Mouse (Mus musculus): Measurements from ENCODE around the gene Serpinb11. TPM values are rescaled to one million over a fixed set of nuclear protein-coding genes. Genes with fewer than 3 reads are reported as not detected.

Serpinb11 gene
- not detected in 2 replicates for polyA plus RNA-seq (2016; fragmentation: Nextera tagmentation; extraction: Ambion mirVana)

DNA sequence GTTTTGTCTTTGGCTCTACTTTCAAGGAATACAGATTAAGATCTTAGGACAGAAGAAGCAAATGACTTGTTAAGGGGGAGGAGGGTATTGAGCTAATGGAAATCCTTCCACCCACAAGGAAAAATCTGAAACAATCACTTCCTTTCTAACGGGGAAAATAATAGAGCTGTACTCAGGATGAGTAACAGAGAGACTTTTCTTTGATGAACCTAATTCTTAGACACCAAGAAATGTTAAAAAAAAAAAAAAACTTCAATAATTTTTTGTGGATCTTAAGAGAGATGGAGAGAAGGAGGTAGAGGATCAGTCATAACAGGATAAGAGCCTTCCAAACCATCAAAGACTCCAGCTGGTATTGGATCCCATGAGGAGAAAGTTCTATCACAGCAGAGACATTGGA, at the start of gene Serpinb11:
Gene Serpinb11 (plus strand): TSS at position 301 of the 400 bp plus-strand sequence.
- Histone ChIP-seq H3K36me3 (replicated peaks) (no peaks in the 10 kb centered on the region), H3K9me3 (no peaks in the 10 kb centered on the region), H3K27me3 (ENCODE audit: poor library complexity, severe bottlenecking) (no peaks in the 10 kb centered on the region), H3K4me1 (no peaks in the 10 kb centered on the region), H3K27ac (no peak within 1 kb of the TSS), H3K4me3 (no peak within 1 kb of the TSS)
- 50% methylated on average over 1 of the region's 1 CpGs for WGBS
- no peak for DNase-seq (ENCODE audit: extremely low spot score, low spot score)

DNA sequence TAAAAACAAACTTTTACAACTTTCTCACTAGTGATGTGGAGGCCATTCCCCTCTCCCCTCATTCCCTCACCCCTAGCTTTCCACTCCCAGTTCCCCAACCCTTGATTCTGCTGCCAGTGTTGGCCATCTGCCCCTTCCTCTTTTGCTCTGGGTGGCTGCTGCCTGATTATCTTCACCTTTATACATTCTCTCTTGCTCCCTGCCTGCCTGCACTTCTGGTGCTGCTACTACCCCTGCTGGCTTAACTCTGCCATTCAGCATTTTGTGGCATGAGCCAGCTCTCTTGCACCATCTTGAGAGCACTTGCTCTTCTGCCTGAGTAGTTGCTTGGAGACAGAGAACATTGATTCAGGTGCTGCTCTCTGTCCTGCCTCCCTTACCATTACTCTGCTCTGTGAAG, 15.0 kb upstream of the Serpinb11 start:
- no peaks in the 10 kb centered on the region for H3K36me3 ChIP-seq (replicated peaks)
- H3K4me1 ChIP-seq: no peaks in the 10 kb centered on the region
- H3K9me3 ChIP-seq: no peaks in the 10 kb centered on the region
- H3K27me3 ChIP-seq (ENCODE audit: poor library complexity, severe bottlenecking): no peaks in the 10 kb centered on the region
- DNase-seq (ENCODE audit: extremely low spot score, low spot score): no peak
- no peak overlapping the region for H3K4me3 ChIP-seq
- H3K27ac ChIP-seq: no peak overlapping the region

DNA sequence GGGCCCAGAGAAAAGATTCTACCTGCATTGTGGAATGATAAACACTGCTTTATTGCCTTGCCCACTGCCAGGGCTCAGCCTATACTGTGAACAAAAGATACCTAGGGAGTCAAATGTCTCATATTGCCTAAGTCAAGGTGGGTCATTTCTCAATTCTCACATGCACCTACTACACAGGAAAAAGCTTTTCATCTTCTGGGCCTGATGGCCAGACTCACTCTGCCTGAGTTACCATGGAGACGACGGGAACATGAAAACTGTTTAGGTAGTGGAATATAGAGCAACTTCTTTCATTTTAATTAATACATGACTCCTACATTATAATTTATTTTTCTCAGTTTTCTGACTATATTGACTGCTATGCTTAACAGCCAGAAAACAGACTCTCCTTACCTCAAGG, 14.2 kb upstream of the Serpinb11 start:
- WGBS: 93% methylated on average over 2 of the region's 2 CpGs
- DNase-seq (ENCODE audit: extremely low spot score, low spot score): no peak

DNA sequence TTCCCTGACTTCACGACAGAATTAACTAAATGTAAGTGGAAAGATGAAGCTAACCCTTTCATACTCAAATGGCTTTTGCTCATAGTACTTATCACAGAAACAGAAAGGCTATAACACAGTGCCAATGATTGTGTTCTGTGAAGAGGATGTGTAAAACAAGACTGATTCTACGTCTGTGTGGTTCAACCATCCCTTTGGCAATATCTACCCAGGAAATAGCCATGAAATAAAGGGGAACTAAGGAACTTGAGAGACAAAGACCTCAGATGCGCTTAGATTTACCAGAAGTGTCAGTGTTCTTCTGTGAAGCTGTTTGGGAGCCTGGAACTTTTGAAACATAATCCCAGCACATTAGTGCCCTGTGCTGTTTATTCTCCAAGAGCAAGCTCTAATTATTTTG, 10.6 kb upstream of the Serpinb11 start:
- DNase-seq (ENCODE audit: extremely low spot score, low spot score): no peak
- H3K27ac ChIP-seq: no peak overlapping the region
- no peaks in the 10 kb centered on the region for H3K4me1 ChIP-seq
- 61% methylated on average over 3 of the region's 3 CpGs for WGBS
- H3K27me3 ChIP-seq (ENCODE audit: poor library complexity, severe bottlenecking): no peaks in the 10 kb centered on the region
- H3K36me3 ChIP-seq (replicated peaks): no peaks in the 10 kb centered on the region
- no peak overlapping the region for H3K4me3 ChIP-seq
- no peaks in the 10 kb centered on the region for H3K9me3 ChIP-seq

More for the DNA sequence above, 14.2 kb upstream of the Serpinb11 start:
- Histone ChIP-seq H3K27ac (no peak overlapping the region), H3K4me1 (no peaks in the 10 kb centered on the region), H3K36me3 (replicated peaks) (no peaks in the 10 kb centered on the region), H3K9me3 (no peaks in the 10 kb centered on the region), H3K27me3 (ENCODE audit: poor library complexity, severe bottlenecking) (no peaks in the 10 kb centered on the region), H3K4me3 (no peak overlapping the region)

DNA sequence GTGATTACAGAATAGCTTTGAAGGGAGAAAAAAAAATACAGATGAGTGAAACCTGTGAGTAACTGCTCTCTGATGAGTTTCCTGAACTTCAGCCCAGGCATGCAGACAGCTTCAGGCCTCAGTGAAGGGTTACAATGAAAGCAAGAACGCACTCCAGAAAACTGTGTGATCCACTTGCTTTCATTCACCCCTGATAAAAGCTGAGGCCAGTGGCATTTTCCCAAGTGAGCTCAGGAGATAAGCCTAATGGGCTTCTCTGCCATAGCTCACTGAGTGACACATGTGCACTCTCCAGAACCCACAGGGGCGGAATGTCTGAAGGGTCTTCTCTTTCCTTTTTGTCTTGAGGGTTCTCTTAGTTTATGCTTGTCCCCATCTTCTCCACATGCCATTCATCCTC, 9.9 kb upstream of the Serpinb11 start:
- H3K36me3 ChIP-seq (replicated peaks): no peaks in the 10 kb centered on the region
- WGBS: 81% methylated on average over 2 of the region's 2 CpGs

DNA sequence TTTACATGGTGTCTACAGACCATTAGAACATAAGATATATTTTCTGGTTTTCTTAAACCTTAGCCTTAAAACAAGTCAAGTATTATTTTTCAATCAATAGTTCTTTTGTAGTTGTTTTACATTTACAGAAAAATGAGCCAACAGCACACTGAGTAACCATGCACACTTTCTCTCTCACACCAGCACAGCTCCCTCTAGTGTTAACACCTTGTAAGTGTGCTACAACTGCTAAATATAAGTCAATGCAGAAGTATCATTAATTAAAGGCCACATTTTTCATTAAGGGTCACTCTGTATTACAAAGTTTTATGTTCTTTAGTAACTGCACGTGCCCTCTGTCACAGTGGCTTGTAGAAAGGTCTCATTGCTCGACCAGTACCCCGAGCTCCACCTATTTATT, 8.0 kb upstream of the Serpinb11 start:
- H3K27me3 ChIP-seq (ENCODE audit: poor library complexity, severe bottlenecking): no peaks in the 10 kb centered on the region
- 51% methylated on average over 3 of the region's 3 CpGs for WGBS

More for the DNA sequence above, 9.9 kb upstream of the Serpinb11 start:
- Histone ChIP-seq H3K27ac (no peak overlapping the region), H3K4me1 (no peaks in the 10 kb centered on the region), H3K4me3 (no peak overlapping the region), H3K9me3 (no peaks in the 10 kb centered on the region), H3K27me3 (ENCODE audit: poor library complexity, severe bottlenecking) (no peaks in the 10 kb centered on the region)
- DNase-seq (ENCODE audit: extremely low spot score, low spot score): no peak

DNA sequence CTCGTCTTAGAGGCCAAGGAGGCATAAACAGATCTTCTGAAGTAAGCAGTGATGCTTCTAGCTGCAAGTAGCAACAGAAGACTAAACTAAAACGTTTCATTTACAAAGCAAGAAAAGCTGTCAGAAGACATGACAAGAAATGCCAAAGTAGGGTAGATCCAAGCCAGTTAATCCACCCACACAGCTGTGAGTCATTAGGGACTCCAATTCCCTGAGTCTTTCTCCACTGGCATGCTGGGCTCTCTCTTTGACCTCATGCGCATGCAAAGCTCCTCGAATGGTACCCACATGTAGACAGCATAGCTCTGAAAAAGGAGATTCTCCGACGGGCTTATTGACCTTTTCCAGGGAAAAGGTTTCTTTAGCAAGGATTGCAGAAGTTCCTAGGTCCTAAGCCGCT, 5.0 kb downstream of the Serpinb11 start:
- Histone ChIP-seq H3K4me3 (no peak overlapping the region), H3K36me3 (replicated peaks) (no peaks in the 10 kb centered on the region), H3K27me3 (ENCODE audit: poor library complexity, severe bottlenecking) (no peaks in the 10 kb centered on the region), H3K27ac (no peak overlapping the region), H3K9me3 (no peaks in the 10 kb centered on the region), H3K4me1 (no peaks in the 10 kb centered on the region)
- DNase-seq (ENCODE audit: extremely low spot score, low spot score): no peak
- 61% methylated on average over 7 of the region's 7 CpGs for WGBS

More for the DNA sequence above, 8.0 kb upstream of the Serpinb11 start:
- no peak overlapping the region for H3K27ac ChIP-seq
- no peak for DNase-seq (ENCODE audit: extremely low spot score, low spot score)
- H3K36me3 ChIP-seq (replicated peaks): no peaks in the 10 kb centered on the region
- no peaks in the 10 kb centered on the region for H3K9me3 ChIP-seq
- H3K4me1 ChIP-seq: no peaks in the 10 kb centered on the region
- H3K4me3 ChIP-seq: no peak overlapping the region

DNA sequence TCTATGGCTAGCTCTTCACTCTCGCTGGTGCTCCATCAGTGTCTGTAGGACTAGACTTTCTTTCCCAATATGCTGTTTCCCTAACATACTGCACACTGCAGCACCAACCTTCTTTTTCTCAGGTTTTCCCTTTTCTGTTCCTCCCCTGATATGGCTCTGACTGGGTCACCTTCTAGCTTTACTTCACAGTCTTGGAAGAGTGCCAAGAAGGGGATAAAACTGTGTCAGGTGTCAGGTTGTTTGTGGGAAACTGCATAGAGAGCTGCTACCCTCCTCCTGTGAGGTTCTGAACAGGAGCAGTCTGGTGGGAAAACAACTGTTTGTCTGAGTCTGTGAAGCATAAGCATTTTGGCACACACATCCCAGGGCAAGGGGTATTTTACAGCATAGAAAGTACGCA, 7.9 kb downstream of the Serpinb11 start:
- no peak for DNase-seq (ENCODE audit: extremely low spot score, low spot score)
- Histone ChIP-seq H3K27me3 (ENCODE audit: poor library complexity, severe bottlenecking) (no peaks in the 10 kb centered on the region), H3K27ac (no peak overlapping the region), H3K4me3 (no peak overlapping the region), H3K9me3 (no peaks in the 10 kb centered on the region), H3K4me1 (no peaks in the 10 kb centered on the region), H3K36me3 (replicated peaks) (no peaks in the 10 kb centered on the region)
- 88% methylated on average over 2 of the region's 2 CpGs for WGBS

DNA sequence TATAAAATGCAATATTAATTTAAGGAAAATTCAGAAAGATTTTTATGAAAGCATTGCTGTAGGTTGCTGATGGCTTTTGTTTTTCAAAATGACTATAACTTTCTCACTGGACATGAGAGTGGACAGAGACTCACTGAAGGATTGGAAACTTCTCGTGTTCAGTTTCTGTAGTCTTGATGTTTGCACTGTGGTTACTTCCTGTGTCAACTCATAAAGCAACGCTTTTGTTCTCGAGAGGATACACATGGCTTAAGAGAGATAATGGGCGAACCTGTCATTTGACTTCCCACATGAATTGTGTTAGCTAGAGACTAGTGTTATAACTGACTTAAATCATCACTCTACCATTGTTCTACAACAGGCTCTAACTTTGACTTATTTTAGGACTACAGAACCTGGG, 16.0 kb downstream of the Serpinb11 start:
- H3K27ac ChIP-seq: no peak overlapping the region
- WGBS: 87% methylated on average over 4 of the region's 4 CpGs
- no peaks in the 10 kb centered on the region for H3K9me3 ChIP-seq
- no peak for DNase-seq (ENCODE audit: extremely low spot score, low spot score)
- H3K4me3 ChIP-seq: no peak overlapping the region
- no peaks in the 10 kb centered on the region for H3K36me3 ChIP-seq (replicated peaks)
- no peaks in the 10 kb centered on the region for H3K4me1 ChIP-seq
- H3K27me3 ChIP-seq (ENCODE audit: poor library complexity, severe bottlenecking): no peaks in the 10 kb centered on the region

DNA sequence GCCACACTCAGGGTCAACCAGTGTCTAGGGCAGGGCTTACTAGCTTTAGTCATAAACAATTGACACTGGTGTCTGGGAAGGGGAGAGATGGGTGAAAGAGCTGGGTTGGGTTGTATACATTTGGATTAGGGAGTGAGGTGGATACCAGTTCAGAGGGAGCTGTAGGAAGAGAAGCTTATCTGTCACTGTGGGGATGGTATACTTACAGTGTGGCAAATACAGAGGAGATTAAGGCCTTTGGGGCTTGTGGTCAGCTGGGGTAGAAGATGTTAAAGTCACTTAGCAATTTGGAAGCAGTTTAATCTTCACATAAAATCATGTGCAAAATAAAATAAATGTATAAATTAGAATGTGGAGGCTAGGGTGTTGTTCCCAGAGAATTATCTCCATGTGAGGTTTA, 17.4 kb downstream of the Serpinb11 start:
- Histone ChIP-seq H3K4me1 (no peaks in the 10 kb centered on the region), H3K36me3 (replicated peaks) (no peaks in the 10 kb centered on the region), H3K27me3 (ENCODE audit: poor library complexity, severe bottlenecking) (no peaks in the 10 kb centered on the region), H3K4me3 (no peak overlapping the region), H3K27ac (no peak overlapping the region), H3K9me3 (no peaks in the 10 kb centered on the region)
- no peak for DNase-seq (ENCODE audit: extremely low spot score, low spot score)

DNA sequence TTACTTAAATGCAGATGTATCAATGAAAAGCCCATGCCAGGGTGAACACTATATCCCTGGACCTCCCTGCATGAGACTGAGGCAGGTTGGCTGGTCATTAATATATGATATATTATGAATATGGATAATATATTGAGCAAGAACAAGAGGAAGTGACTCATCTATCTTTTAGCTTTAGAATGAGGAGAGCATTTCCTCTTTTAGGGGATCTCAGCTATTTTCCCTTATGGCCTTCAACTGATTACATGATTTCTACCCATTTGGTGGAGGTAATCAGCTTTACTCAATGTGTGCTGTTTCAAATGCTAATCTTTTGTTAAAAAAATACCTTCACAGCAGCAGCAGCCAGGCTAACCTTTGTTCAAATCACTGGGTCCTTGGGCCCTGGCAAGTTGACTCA, 20.5 kb downstream of the Serpinb11 start:
- Histone ChIP-seq H3K9me3 (no peaks in the 10 kb centered on the region), H3K4me1 (no peaks in the 10 kb centered on the region), H3K36me3 (replicated peaks) (no peaks in the 10 kb centered on the region), H3K27me3 (ENCODE audit: poor library complexity, severe bottlenecking) (no peaks in the 10 kb centered on the region), H3K4me3 (no peak overlapping the region), H3K27ac (no peak overlapping the region)
- DNase-seq (ENCODE audit: extremely low spot score, low spot score): no peak

DNA sequence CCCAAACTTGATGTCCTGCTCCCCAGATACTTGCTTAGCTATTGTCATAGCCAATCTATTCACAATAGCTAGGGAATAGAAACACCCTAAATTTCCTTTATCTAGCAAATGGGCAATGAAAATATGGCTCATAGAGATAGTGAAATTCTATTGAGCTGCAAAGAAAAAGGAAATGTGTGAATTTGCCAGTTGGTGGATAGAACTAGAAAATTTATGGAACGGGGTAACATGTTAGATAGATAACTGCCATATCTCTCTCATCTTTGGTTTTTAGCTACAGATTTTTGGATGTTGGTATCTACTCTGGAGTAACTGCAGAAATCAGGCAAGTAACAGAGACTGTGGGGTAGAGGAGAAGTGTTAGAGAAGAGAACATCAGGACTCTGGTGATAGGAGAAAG, 21.4 kb downstream of the Serpinb11 start:
- DNase-seq (ENCODE audit: extremely low spot score, low spot score): no peak
- 97% methylated on average over 1 of the region's 1 CpGs for WGBS
- no peaks in the 10 kb centered on the region for H3K4me1 ChIP-seq

DNA sequence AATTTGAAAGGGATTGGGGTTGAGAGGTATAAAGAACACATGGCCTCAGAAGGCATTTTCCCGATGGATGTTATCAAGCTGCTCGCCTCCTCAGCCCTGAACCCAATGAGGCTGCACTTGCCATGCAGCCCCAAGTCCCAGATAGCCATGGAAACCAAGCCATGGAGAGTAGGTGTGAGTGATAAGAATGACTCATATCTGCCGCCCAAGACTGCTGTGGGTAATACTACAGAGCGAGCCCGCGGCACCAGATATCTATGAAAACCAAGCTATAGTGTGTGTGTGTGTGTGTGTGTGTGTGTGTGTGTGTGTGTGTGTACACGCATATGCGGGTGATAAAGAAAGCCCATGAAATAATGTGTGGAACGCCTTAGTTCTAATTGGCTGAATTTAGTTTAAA, 23.5 kb downstream of the Serpinb11 start:
- Histone ChIP-seq H3K4me1 (no peaks in the 10 kb centered on the region), H3K27ac (no peak overlapping the region), H3K4me3 (no peak overlapping the region), H3K36me3 (replicated peaks) (no peaks in the 10 kb centered on the region), H3K9me3 (no peaks in the 10 kb centered on the region), H3K27me3 (ENCODE audit: poor library complexity, severe bottlenecking) (no peaks in the 10 kb centered on the region)
- WGBS: 90% methylated on average over 9 of the region's 9 CpGs
- DNase-seq (ENCODE audit: extremely low spot score, low spot score): no peak

More for the DNA sequence above, 21.4 kb downstream of the Serpinb11 start:
- Histone ChIP-seq H3K36me3 (replicated peaks) (no peaks in the 10 kb centered on the region), H3K27ac (no peak overlapping the region), H3K9me3 (no peaks in the 10 kb centered on the region), H3K4me3 (no peak overlapping the region), H3K27me3 (ENCODE audit: poor library complexity, severe bottlenecking) (no peaks in the 10 kb centered on the region)

DNA sequence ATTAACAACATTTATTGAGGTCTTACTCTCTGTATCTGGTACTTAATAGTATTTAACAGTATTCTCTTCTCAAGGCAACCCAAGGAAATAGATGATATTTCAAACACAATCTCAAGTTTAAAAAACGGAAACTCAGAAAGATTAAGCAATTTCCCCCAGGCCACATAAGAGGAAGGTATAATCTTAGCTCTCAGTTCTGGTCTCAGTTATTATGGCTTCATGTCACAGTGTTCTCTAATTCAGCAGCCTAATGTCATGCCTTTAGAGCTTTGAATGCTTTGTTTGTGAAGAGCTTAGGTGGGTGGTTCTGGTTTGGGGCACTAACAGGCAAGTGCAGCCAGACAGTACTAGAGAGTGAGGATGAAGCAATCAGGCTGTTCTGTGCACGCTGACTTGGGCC, 28.8 kb downstream of the Serpinb11 start:
- H3K27ac ChIP-seq: no peak overlapping the region
- no peak overlapping the region for H3K4me3 ChIP-seq
- no peaks in the 10 kb centered on the region for H3K27me3 ChIP-seq (ENCODE audit: poor library complexity, severe bottlenecking)
- no peaks in the 10 kb centered on the region for H3K9me3 ChIP-seq
- H3K4me1 ChIP-seq: no peaks in the 10 kb centered on the region
- no peak for DNase-seq (ENCODE audit: extremely low spot score, low spot score)
- no peaks in the 10 kb centered on the region for H3K36me3 ChIP-seq (replicated peaks)
- WGBS: 83% methylated on average over 2 of the region's 2 CpGs
